Comparison of ENCODE assay signal across 14 mouse cellular contexts in the genomic region with DNA sequence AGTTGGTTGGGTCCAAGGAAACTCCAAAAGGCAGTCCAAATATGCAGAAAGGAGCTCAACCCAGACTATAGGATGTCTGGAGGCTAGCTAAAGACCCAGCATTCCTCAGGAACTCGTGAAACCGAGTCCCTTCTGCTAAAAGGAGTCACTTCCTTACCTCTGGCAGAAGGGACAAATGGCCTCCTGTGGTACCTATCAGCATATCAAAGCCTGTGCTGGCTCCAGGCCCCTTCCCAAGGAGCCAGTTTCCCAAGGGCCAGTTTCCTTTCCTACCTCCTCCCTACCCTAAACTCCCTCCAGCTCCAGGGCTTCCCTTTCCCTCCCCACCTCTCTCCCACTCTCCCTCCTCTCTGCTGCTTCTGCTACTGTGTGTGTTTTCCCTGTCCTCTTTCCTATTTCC.
"Had no signal": no experiment of that assay in that cellular context is flagged by ENCODE, and none has a peak within 500 bp of the region (broad histone marks: within the 10 kb centered on the region; RNA-seq: fewer than 3 reads in every experiment).

No protein-coding gene starts in this region.

- H3K27me3 ChIP-seq: limb, embryonic 13.5 days; liver, embryonic 15.5 days; lung, embryonic 15.5 days had no signal

- H3K27ac ChIP-seq: limb, embryonic 13.5 days; liver, embryonic 12.5 days; liver, embryonic 15.5 days; lung, embryonic 15.5 days had no signal

- H3K4me3 ChIP-seq: limb, embryonic 10.5 days; limb, embryonic 13.5 days; liver, embryonic 12.5 days; liver, embryonic 15.5 days; lung, embryonic 15.5 days had no signal

- DNase-seq: kidney, adult 9 months; kidney, postnatal 14 days; kidney, postnatal 4 days; liver; lung, adult 18-20 months; lung, postnatal 10 days; lung, postnatal 36 days; midbrain, embryonic 14.5 days; thymus, postnatal 25 days had no signal

- H3K36me3 ChIP-seq: limb, embryonic 10.5 days; limb, embryonic 13.5 days; liver, embryonic 12.5 days; liver, embryonic 15.5 days; lung, embryonic 15.5 days had no signal

- H3K9ac ChIP-seq: limb, embryonic 13.5 days; liver, embryonic 12.5 days; liver, embryonic 15.5 days; lung, embryonic 15.5 days had no signal

- H3K9me3 ChIP-seq: limb, embryonic 10.5 days; lung, embryonic 15.5 days had no signal

- H3K4me1 ChIP-seq: limb, embryonic 13.5 days; liver, embryonic 15.5 days; lung, embryonic 15.5 days had no signal
